Comparison of ENCODE assay signal across 11 mouse cellular contexts in genomic region chr11:88589641-88590040, GRCm38 (mm10).
A peak's percentile ranks its signal among the peaks of the same experiment; 100 is the strongest.
DNase-seq lines count a peak whose midpoint lies in the region; ATAC-seq and TF ChIP-seq lines count a peak whose summit lies in the region.
"Had no signal": no experiment of that assay in that cellular context is flagged by ENCODE, and none has a peak within 500 bp of the region (broad histone marks: within the 10 kb centered on the region; RNA-seq: fewer than 3 reads in every experiment).

No protein-coding gene starts in this region.

- DNase-seq in limb, embryonic 10.5 days (ENCODE audit: low spot score): no peak
- no peak for DNase-seq in forebrain, embryonic 10.5 days (ENCODE audit: extremely low spot score, low spot score)
- no peak for DNase-seq in hindbrain, postnatal 0 days (ENCODE audit: low spot score)
- no peak for DNase-seq in embryo, embryonic 10 days (ENCODE audit: low spot score)
- no peak for DNase-seq in thymus, postnatal 14 days
- no peak for DNase-seq in frontal cortex, postnatal 10 days (ENCODE audit: low spot score in 2 of 2)
- DNase-seq in retina, postnatal 1 day: no peak
- DNase-seq: liver, embryonic 13.5 days had no signal

- H3K9me3 ChIP-seq in limb, embryonic 15.5 days: no peaks in the 10 kb centered on the region
- H3K9me3 ChIP-seq in limb, embryonic 10.5 days (replicated peaks): no peaks in the 10 kb centered on the region
- H3K9me3 ChIP-seq in forebrain, embryonic 10.5 days: no peaks in the 10 kb centered on the region
- H3K9me3 ChIP-seq in hindbrain, postnatal 0 days (ENCODE audit: low read length): no peaks in the 10 kb centered on the region
- H3K9me3 ChIP-seq: liver, embryonic 13.5 days; megakaryocyte, embryonic 14.5 days; stomach, embryonic 15.5 days had no signal

- no peaks in the 10 kb centered on the region for H3K27me3 ChIP-seq in limb, embryonic 15.5 days
- no peaks in the 10 kb centered on the region for H3K27me3 ChIP-seq in limb, embryonic 10.5 days (ENCODE audit: low read depth, poor library complexity, severe bottlenecking)
- H3K27me3 ChIP-seq in forebrain, embryonic 10.5 days (ENCODE audit: poor library complexity, severe bottlenecking): no peaks in the 10 kb centered on the region
- H3K27me3 ChIP-seq in hindbrain, postnatal 0 days (ENCODE audit: insufficient read depth, low read length): no peaks in the 10 kb centered on the region
- H3K27me3 ChIP-seq: liver, embryonic 13.5 days; megakaryocyte, embryonic 14.5 days; stomach, embryonic 15.5 days had no signal

- no peaks in the 10 kb centered on the region for H3K36me3 ChIP-seq in limb, embryonic 15.5 days
- peaks cover 41% of the 10 kb centered on the region for H3K36me3 ChIP-seq in limb, embryonic 10.5 days
- H3K36me3 ChIP-seq in forebrain, embryonic 10.5 days (replicated peaks): peaks cover 46% of the 10 kb centered on the region
- no peaks in the 10 kb centered on the region for H3K36me3 ChIP-seq in hindbrain, postnatal 0 days (ENCODE audit: insufficient read depth, low read length)

- H3K4me1 ChIP-seq in limb, embryonic 15.5 days: peaks cover 68% of the 10 kb centered on the region
- peaks cover 73% of the 10 kb centered on the region for H3K4me1 ChIP-seq in limb, embryonic 10.5 days
- peaks cover 89% of the 10 kb centered on the region for H3K4me1 ChIP-seq in forebrain, embryonic 10.5 days
- H3K4me1 ChIP-seq in hindbrain, postnatal 0 days (ENCODE audit: insufficient read depth, low read length): peaks cover 37% of the 10 kb centered on the region

- WGBS in limb, embryonic 15.5 days: 72% methylated on average over 6 of the region's 6 CpGs
- WGBS in limb, embryonic 10.5 days: 93% methylated on average over 6 of the region's 6 CpGs
- WGBS in forebrain, embryonic 10.5 days: 90% methylated on average over 6 of the region's 6 CpGs
- WGBS in hindbrain, postnatal 0 days: 46% methylated on average over 6 of the region's 6 CpGs

- H3K4me3 ChIP-seq in limb, embryonic 15.5 days: no peak overlapping the region
- H3K4me3 ChIP-seq in limb, embryonic 10.5 days: no peak overlapping the region
- H3K4me3 ChIP-seq in forebrain, embryonic 10.5 days: no peak overlapping the region
- no peak overlapping the region for H3K4me3 ChIP-seq in hindbrain, postnatal 0 days (ENCODE audit: low read length)
- H3K4me3 ChIP-seq: liver, embryonic 13.5 days; megakaryocyte, embryonic 14.5 days; stomach, embryonic 15.5 days had no signal

- ATAC-seq in limb, embryonic 15.5 days (ENCODE audit: insufficient number of reproducible peaks, low FRiP score, low TSS enrichment, low read depth): no peak
- no peak for ATAC-seq in hindbrain, postnatal 0 days

- no peak overlapping the region for H3K9ac ChIP-seq in limb, embryonic 15.5 days
- H3K9ac ChIP-seq in hindbrain, postnatal 0 days (replicated peaks; ENCODE audit: low read length): no peak overlapping the region
- H3K9ac ChIP-seq: liver, embryonic 13.5 days; stomach, embryonic 15.5 days had no signal

- peak overlapping the region; percentile 17; the same call in 1 of the 2 replicates for H3K27ac ChIP-seq in limb, embryonic 15.5 days
- H3K27ac ChIP-seq in limb, embryonic 10.5 days: no peak overlapping the region
- peak overlapping the region; percentile 91 for H3K27ac ChIP-seq in forebrain, embryonic 10.5 days
- peak overlapping the region; percentile 84 for H3K27ac ChIP-seq in hindbrain, postnatal 0 days
- H3K27ac ChIP-seq: liver, embryonic 13.5 days; stomach, embryonic 15.5 days had no signal

- no peak for TF ChIP-seq CTCF in hindbrain, postnatal 0 days (IDR thresholded peaks at IDR 0.05; ENCODE audit: low read depth)

- H3K4me2 ChIP-seq in limb, embryonic 15.5 days: no peak overlapping the region
- H3K4me2 ChIP-seq in hindbrain, postnatal 0 days (ENCODE audit: low read depth, low read length): no peak overlapping the region
- H3K4me2 ChIP-seq: liver, embryonic 13.5 days; stomach, embryonic 15.5 days had no signal
